Mouse (Mus musculus) myocyte (in vitro differentiated cells): ENCODE results near the gene Lurap1. TPM values are rescaled to one million over a fixed set of nuclear protein-coding genes. Genes with fewer than 3 reads are reported as not detected.
A peak's percentile ranks its signal among the peaks of the same experiment; 100 is the strongest.

ENCODE experiments used
- H3K27me3 ChIP-seq: one replicate; pipeline ENCODE4 v1.6.1; 2011; ENCODE audit not compliant: control insufficient read depth, insufficient read depth, insufficient read length
- H3K36me3 ChIP-seq: one replicate; pipeline ENCODE4 v1.6.1; 2011; ENCODE audit not compliant: control insufficient read depth, insufficient read depth
- H3K4me2 ChIP-seq: one replicate; pipeline ENCODE4 v1.6.1; 2011; ENCODE audit warnings: low read depth, control low read depth
- H3K4me3 ChIP-seq: one replicate; pipeline ENCODE4 v1.5.1; 2011; ENCODE audit warnings: mild to moderate bottlenecking, control low read depth, moderate library complexity
- H3K79me2 ChIP-seq: one replicate; pipeline ENCODE4 v1.6.1; 2011; ENCODE audit not compliant: control insufficient read depth, insufficient read depth
- H3ac ChIP-seq: one replicate; pipeline ENCODE4 v1.6.1; 2011; ENCODE audit not compliant: control insufficient read depth, insufficient read length
- CEBPB ChIP-seq: IDR thresholded peaks from 2 replicates; pipeline ENCODE4 v1.6.1; 2011; ENCODE audit warnings: mild to moderate bottlenecking, moderate library complexity; ENCODE audit not compliant: poor library complexity, insufficient read depth, severe bottlenecking
- E2F4 ChIP-seq: IDR thresholded peaks from one replicate; pipeline ENCODE4 v1.6.1; 2011; ENCODE audit warnings: mild to moderate bottlenecking, control low read depth, moderate library complexity; ENCODE audit not compliant: insufficient read depth
- MAX ChIP-seq: IDR thresholded peaks from one replicate; pipeline ENCODE4 v1.6.1; 2011; ENCODE audit warnings: low read depth, mild to moderate bottlenecking, control low read depth
- MYOD1 ChIP-seq, 3 experiments: IDR thresholded peaks; one replicate each; pipeline ENCODE4 v1.6.1; 2011; ENCODE audit warnings: control low read depth in 2 of 3, low read depth in 2 of 3, mild to moderate bottlenecking in 2 of 3, moderate library complexity in 1 of 3; ENCODE audit not compliant: insufficient read length in 2 of 3, control insufficient read depth in 1 of 3
- MYOG ChIP-seq, 3 experiments: IDR thresholded peaks; one replicate each; pipeline ENCODE4 v1.6.1; 2011; ENCODE audit warnings: control low read depth in 2 of 3, low read depth in 2 of 3, mild to moderate bottlenecking in 2 of 3; ENCODE audit not compliant: insufficient read length in 2 of 3, control insufficient read depth in 1 of 3, insufficient read depth in 1 of 3
- POLR2A ChIP-seq: IDR thresholded peaks from one replicate; pipeline ENCODE4 v1.6.1; 2011; ENCODE audit warnings: low read depth, mild to moderate bottlenecking, control low read depth, moderate library complexity; ENCODE audit not compliant: insufficient read length
- POLR2AphosphoS2 ChIP-seq: IDR thresholded peaks from one replicate; pipeline ENCODE4 v1.6.1; 2011; ENCODE audit warnings: low read depth, control low read depth; ENCODE audit not compliant: insufficient read length
- REST ChIP-seq: IDR thresholded peaks from one replicate; pipeline ENCODE4 v1.6.1; 2011; ENCODE audit warnings: mild to moderate bottlenecking, control low read depth, moderate library complexity; ENCODE audit not compliant: insufficient read depth, insufficient read length
- SRF ChIP-seq: IDR thresholded peaks from one replicate; pipeline ENCODE4 v1.6.1; 2011; ENCODE audit warnings: low read depth; ENCODE audit not compliant: control insufficient read depth, insufficient read length
- TCF12 ChIP-seq: IDR thresholded peaks from one replicate; pipeline ENCODE4 v1.6.1; 2011; ENCODE audit warnings: mild to moderate bottlenecking, control low read depth; ENCODE audit not compliant: poor library complexity, insufficient read depth, severe bottlenecking
- TCF3 ChIP-seq: IDR thresholded peaks from one replicate; pipeline ENCODE4 v1.6.1; 2011; ENCODE audit warnings: low read depth, control low read depth; ENCODE audit not compliant: insufficient read length
- USF1 ChIP-seq: IDR thresholded peaks from one replicate; pipeline ENCODE4 v1.6.1; 2011; ENCODE audit warnings: low read depth, mild to moderate bottlenecking, control low read depth, moderate library complexity
- polyA plus RNA-seq: library from polyadenylated mRNA; unstranded; fragments of >200 nt; fragmentation: generic; extraction: Trizol; gene quantifications from one replicate; pipeline ENCODE4 v1.2.1, GENCODE M21; 2012; ENCODE audit warnings: missing spikeins

The Lurap1 gene
- polyA plus RNA-seq, 1 experiment: 1.5 TPM

- Histone ChIP-seq H3K36me3 (no peaks in the 10 kb centered on the region), H3K4me3 (no peak overlapping the region), H3K79me2 (no peaks in the 10 kb centered on the region)
Measured at GRCm38 (mm10) chr4:116175711-116176542, 24.8 kb upstream of the Lurap1 start.

GRCm38 (mm10) chr4:116175136-116175535 is 24.0 kb upstream of the Lurap1 start:
- Histone ChIP-seq H3K4me3 (no peak overlapping the region), H3ac (no peak overlapping the region), H3K4me2 (peak overlapping the region; percentile 68), H3K27me3 (no peaks in the 10 kb centered on the region), H3K79me2 (no peaks in the 10 kb centered on the region), H3K36me3 (no peaks in the 10 kb centered on the region)
- no peak for TF ChIP-seq POLR2AphosphoS2
- TF ChIP-seq TCF3: no peak
- TF ChIP-seq TCF12: no peak
- TF ChIP-seq REST: no peak
- no peak for TF ChIP-seq POLR2A
- no peak for TF ChIP-seq MYOG (IDR thresholded peaks at IDR 0.05; ENCODE audit: control insufficient read depth in 1 of 3, insufficient read depth in 1 of 3, insufficient read length in 2 of 3, low read depth in 2 of 3)
- no peak for TF ChIP-seq MAX

More at GRCm38 (mm10) chr4:116175711-116176542, 24.8 kb upstream of the Lurap1 start:
- H3K27me3 ChIP-seq: no peaks in the 10 kb centered on the region
- no peak overlapping the region for H3ac ChIP-seq
- H3K4me2 ChIP-seq: peak overlapping the region; percentile 68
- TF ChIP-seq CEBPB: no peak
- TF ChIP-seq TCF3: no peak
- no peak for TF ChIP-seq MAX
- TF ChIP-seq TCF12: no peak

DNA sequence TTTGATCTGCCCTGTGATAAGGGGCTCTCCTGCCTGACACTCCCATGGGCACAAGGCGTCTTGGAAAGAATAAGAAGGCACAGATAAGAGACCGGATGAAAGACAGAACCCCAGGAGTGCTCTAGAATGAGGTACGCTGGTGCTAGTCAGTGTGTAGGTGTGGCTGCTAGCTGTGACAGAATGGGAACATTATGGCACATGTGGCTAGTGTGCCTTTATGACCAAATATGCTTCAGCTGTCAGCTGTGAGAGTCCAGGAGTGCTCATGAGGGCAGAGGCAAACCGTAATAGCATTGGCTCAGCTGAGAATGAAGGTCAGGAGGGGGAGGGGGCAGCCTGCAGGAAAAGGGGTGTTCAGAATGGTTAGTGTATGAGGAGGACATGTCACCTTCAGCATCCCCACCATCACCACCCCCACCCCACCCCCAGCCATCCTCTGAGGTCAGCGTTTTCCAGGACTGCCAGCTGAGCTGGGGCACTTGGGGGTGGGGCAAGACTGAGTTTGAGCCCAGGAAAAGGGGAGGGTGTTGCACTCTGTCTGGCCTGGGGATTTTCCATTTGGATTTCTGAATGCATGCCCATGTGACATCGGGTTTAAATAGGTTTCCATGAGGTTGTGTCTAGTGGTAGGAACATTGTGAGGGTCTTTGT is 23.5 kb upstream of the Lurap1 start:
- Histone ChIP-seq H3ac (no peak overlapping the region), H3K4me2 (peak overlapping the region; percentile 68), H3K79me2 (no peaks in the 10 kb centered on the region), H3K36me3 (no peaks in the 10 kb centered on the region), H3K4me3 (no peak overlapping the region), H3K27me3 (no peaks in the 10 kb centered on the region)
- TF ChIP-seq POLR2AphosphoS2 (no peak), REST (no peak), MAX (no peak), MYOD1 (IDR thresholded peaks at IDR 0.05; ENCODE audit: control insufficient read depth in 1 of 3, insufficient read length in 2 of 3, low read depth in 2 of 3) (peak in 1 of 3 experiments; percentile 65), SRF (peak; percentile 69), USF1 (peak; percentile 50), MYOG (IDR thresholded peaks at IDR 0.05; ENCODE audit: control insufficient read depth in 1 of 3, insufficient read depth in 1 of 3, insufficient read length in 2 of 3, low read depth in 2 of 3) (peak; percentile 41 to 48 (median 46))

- Histone ChIP-seq H3K4me3 (no peak overlapping the region), H3K27me3 (no peaks in the 10 kb centered on the region), H3K79me2 (no peaks in the 10 kb centered on the region), H3ac (no peak overlapping the region), H3K36me3 (no peaks in the 10 kb centered on the region), H3K4me2 (no peak overlapping the region)
- no peak for TF ChIP-seq MAX
- no peak for TF ChIP-seq E2F4
- no peak for TF ChIP-seq POLR2A
- TF ChIP-seq MYOG (IDR thresholded peaks at IDR 0.05; ENCODE audit: control insufficient read depth in 1 of 3, insufficient read depth in 1 of 3, insufficient read length in 2 of 3, low read depth in 2 of 3): no peak
- TF ChIP-seq POLR2AphosphoS2: no peak
- no peak for TF ChIP-seq CEBPB
- TF ChIP-seq TCF12: no peak
- TF ChIP-seq USF1: no peak
- no peak for TF ChIP-seq TCF3
- TF ChIP-seq SRF: no peak
- TF ChIP-seq MYOD1 (IDR thresholded peaks at IDR 0.05; ENCODE audit: control insufficient read depth in 1 of 3, insufficient read length in 2 of 3, low read depth in 2 of 3): no peak
- TF ChIP-seq REST: no peak
Measured at GRCm38 (mm10) chr4:116173752-116174151, 22.6 kb upstream of the Lurap1 start.

DNA sequence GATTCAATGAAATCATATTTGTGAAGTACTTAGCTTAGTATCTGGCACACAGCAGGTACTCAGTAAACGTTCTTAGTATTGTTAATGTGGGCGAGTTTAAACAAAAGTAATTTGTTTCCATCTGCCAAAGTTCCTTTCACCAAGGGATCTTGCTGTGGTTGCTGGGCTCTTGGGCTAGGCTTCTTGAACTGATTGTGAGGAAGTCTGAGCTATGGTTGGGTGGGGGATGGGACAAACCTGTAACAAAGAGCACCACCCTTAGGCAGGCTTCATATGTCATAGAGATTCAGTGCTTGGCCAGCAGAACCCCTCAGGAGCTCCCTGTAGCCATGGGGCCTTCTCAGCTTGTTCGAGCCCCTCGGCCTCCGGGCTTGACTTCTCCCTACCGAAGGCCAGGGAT is 21.9 kb upstream of the Lurap1 start, which contains the start of the genes 1700042G07Rik and Gm49337:
TSS of gene 1700042G07Rik (plus strand) at position 301 of the 400 bp plus-strand sequence.
TSS of gene Gm49337 (plus strand) at position 313 of the 400 bp plus-strand sequence.
- no peak within 1 kb of the TSS for H3K4me3 ChIP-seq
- no peaks in the 10 kb centered on the region for H3K36me3 ChIP-seq
- no peak within 1 kb of the TSS for H3ac ChIP-seq
- H3K4me2 ChIP-seq: peak within 1 kb of the TSS; percentile 42
- H3K79me2 ChIP-seq: no peaks in the 10 kb centered on the region
- TF ChIP-seq MYOD1 (IDR thresholded peaks at IDR 0.05; ENCODE audit: control insufficient read depth in 1 of 3, insufficient read length in 2 of 3, low read depth in 2 of 3) (no peak), REST (no peak), TCF3 (no peak), POLR2AphosphoS2 (no peak), POLR2A (no peak), USF1 (no peak), E2F4 (no peak), TCF12 (no peak), CEBPB (no peak), MYOG (IDR thresholded peaks at IDR 0.05; ENCODE audit: control insufficient read depth in 1 of 3, insufficient read depth in 1 of 3, insufficient read length in 2 of 3, low read depth in 2 of 3) (no peak), MAX (no peak), SRF (no peak)
- no peaks in the 10 kb centered on the region for H3K27me3 ChIP-seq
